Mouse (Mus musculus): ENCODE data around the gene M1ap. TPM values are rescaled to one million over a fixed set of nuclear protein-coding genes. Genes with fewer than 3 reads are reported as not detected.

The M1ap gene
- polyA plus RNA-seq, 1 experiment from 2014 or later = 0.27 TPM

GRCm38 (mm10) chr6:82939167-82939912, 7.4 kb upstream of the M1ap start, which contains the start of gene Sema4f:
Gene Sema4f (minus strand): TSS chr6:82939769.
- peaks cover 6% of the 10 kb centered on the region for H3K4me1 ChIP-seq
- H3K27ac ChIP-seq (replicated peaks) = no peak within 1 kb of the TSS
- H3K4me3 ChIP-seq (replicated peaks) = peak within 1 kb of the TSS; percentile 54
- ATAC-seq (ENCODE audit: insufficient number of reproducible peaks, low FRiP score, low TSS enrichment, low read depth) = peak; percentile 93
- H3K9ac ChIP-seq = peak within 1 kb of the TSS; percentile 26; the same call in 1 of the 2 replicates
- peak within 1 kb of the TSS; percentile 92 for H3K4me2 ChIP-seq (replicated peaks)
- H3K27me3 ChIP-seq = peaks cover 17% of the 10 kb centered on the region
- no peaks in the 10 kb centered on the region for H3K36me3 ChIP-seq
- no peaks in the 10 kb centered on the region for H3K9me3 ChIP-seq (replicated peaks)
- WGBS = 3% methylated on average over 44 of the region's 44 CpGs

GRCm38 (mm10) chr6:82940765-82941164, 5.9 kb upstream of the M1ap start:
- Histone ChIP-seq H3K4me2 (replicated peaks) (no peak overlapping the region), H3K4me3 (replicated peaks) (no peak overlapping the region), H3K9me3 (replicated peaks) (no peaks in the 10 kb centered on the region), H3K27me3 (peaks cover 17% of the 10 kb centered on the region), H3K4me1 (peaks cover 6% of the 10 kb centered on the region), H3K36me3 (no peaks in the 10 kb centered on the region), H3K9ac (no peak overlapping the region), H3K27ac (replicated peaks) (no peak overlapping the region)
- no peak for ATAC-seq (ENCODE audit: insufficient number of reproducible peaks, low FRiP score, low TSS enrichment, low read depth)
- WGBS = 75% methylated on average over 3 of the region's 3 CpGs

GRCm38 (mm10) chr6:82945750-82946149, 952 bp upstream of the M1ap start:
- 50% methylated on average over 6 of the region's 6 CpGs for WGBS
- Histone ChIP-seq H3K27me3 (0 out of 2 replicates have a peak, but pooled peaks cover under 1% of the 10 kb centered on the region), H3K4me2 (replicated peaks) (no peak overlapping the region), H3K9ac (no peak overlapping the region), H3K27ac (replicated peaks) (no peak overlapping the region), H3K4me3 (replicated peaks) (no peak overlapping the region), H3K4me1 (no peaks in the 10 kb centered on the region), H3K9me3 (replicated peaks) (no peaks in the 10 kb centered on the region), H3K36me3 (no peaks in the 10 kb centered on the region)
- no peak for ATAC-seq (ENCODE audit: insufficient number of reproducible peaks, low FRiP score, low TSS enrichment, low read depth)

GRCm38 (mm10) chr6:82956553-82957251, 10.0 kb downstream of the M1ap start:
- peak overlapping the region; percentile 6; the same call in 1 of the 2 replicates for H3K27ac ChIP-seq (replicated peaks)
- 50% methylated on average over 4 of the region's 4 CpGs for WGBS
- H3K4me1 ChIP-seq = no peaks in the 10 kb centered on the region
- no peak overlapping the region for H3K9ac ChIP-seq
- H3K4me2 ChIP-seq (replicated peaks) = no peak overlapping the region
- no peaks in the 10 kb centered on the region for H3K36me3 ChIP-seq
- no peaks in the 10 kb centered on the region for H3K27me3 ChIP-seq
- 0 out of 2 replicates have a peak, but pooled peaks have one; percentile 51 for ATAC-seq (ENCODE audit: insufficient number of reproducible peaks, low FRiP score, low TSS enrichment, low read depth)
- no peak overlapping the region for H3K4me3 ChIP-seq (replicated peaks)
- H3K9me3 ChIP-seq (replicated peaks) = no peaks in the 10 kb centered on the region

- H3K4me3 ChIP-seq (replicated peaks) = no peak overlapping the region
- no peaks in the 10 kb centered on the region; the same call in 1 of the 2 replicates for H3K27me3 ChIP-seq
- no peak for ATAC-seq (ENCODE audit: insufficient number of reproducible peaks, low FRiP score, low TSS enrichment, low read depth)
- H3K36me3 ChIP-seq = no peaks in the 10 kb centered on the region
- no peak overlapping the region for H3K4me2 ChIP-seq (replicated peaks)
- 89% methylated on average over 1 of the region's 1 CpGs for WGBS
- H3K4me1 ChIP-seq = no peaks in the 10 kb centered on the region
- H3K27ac ChIP-seq (replicated peaks) = no peak overlapping the region
- H3K9ac ChIP-seq = no peak overlapping the region
- no peaks in the 10 kb centered on the region for H3K9me3 ChIP-seq (replicated peaks)
Observed at GRCm38 (mm10) chr6:82961664-82962063, 15.0 kb downstream of the M1ap start.

GRCm38 (mm10) chr6:82969249-82970084, 22.8 kb downstream of the M1ap start:
- Histone ChIP-seq H3K4me1 (no peaks in the 10 kb centered on the region), H3K27me3 (peaks cover 9% of the 10 kb centered on the region), H3K9ac (no peak overlapping the region), H3K4me3 (replicated peaks) (no peak overlapping the region), H3K27ac (replicated peaks) (no peak overlapping the region), H3K36me3 (no peaks in the 10 kb centered on the region), H3K4me2 (replicated peaks) (no peak overlapping the region), H3K9me3 (replicated peaks) (no peaks in the 10 kb centered on the region)
- WGBS = 72% methylated on average over 6 of the region's 6 CpGs
- ATAC-seq (ENCODE audit: insufficient number of reproducible peaks, low FRiP score, low TSS enrichment, low read depth) = no peak

GRCm38 (mm10) chr6:82971031-82971430, 24.3 kb downstream of the M1ap start:
- peaks cover 9% of the 10 kb centered on the region for H3K27me3 ChIP-seq
- no peak overlapping the region for H3K4me2 ChIP-seq (replicated peaks)
- H3K9me3 ChIP-seq (replicated peaks) = no peaks in the 10 kb centered on the region
- no peak overlapping the region for H3K4me3 ChIP-seq (replicated peaks)
- no peaks in the 10 kb centered on the region for H3K4me1 ChIP-seq
- no peak overlapping the region for H3K9ac ChIP-seq
- peak; percentile 82 for ATAC-seq (ENCODE audit: insufficient number of reproducible peaks, low FRiP score, low TSS enrichment, low read depth)
- 5% methylated on average over 5 of the region's 5 CpGs for WGBS
- H3K36me3 ChIP-seq = no peaks in the 10 kb centered on the region
- H3K27ac ChIP-seq (replicated peaks) = no peak overlapping the region

GRCm38 (mm10) chr6:82987411-82987971, 40.8 kb downstream of the M1ap start:
- Histone ChIP-seq H3K4me2 (replicated peaks) (no peak overlapping the region), H3K27me3 (no peaks in the 10 kb centered on the region), H3K27ac (replicated peaks) (peak overlapping the region; percentile 48; the same call in 1 of the 2 replicates), H3K4me3 (replicated peaks) (no peak overlapping the region), H3K9ac (no peak overlapping the region), H3K36me3 (no peaks in the 10 kb centered on the region), H3K9me3 (replicated peaks) (no peaks in the 10 kb centered on the region), H3K4me1 (0 out of 2 replicates have a peak, but pooled peaks cover 5% of the 10 kb centered on the region)
- 7% methylated on average over 9 of the region's 9 CpGs for WGBS
- peak; percentile 51; the same call in 1 of the 2 replicates for ATAC-seq (ENCODE audit: insufficient number of reproducible peaks, low FRiP score, low TSS enrichment, low read depth)

GRCm38 (mm10) chr6:82993696-82994095, 47.0 kb downstream of the M1ap start:
- WGBS = 37% methylated on average over 1 of the region's 1 CpGs
- Histone ChIP-seq H3K27me3 (no peaks in the 10 kb centered on the region), H3K4me3 (replicated peaks) (no peak overlapping the region)

GRCm38 (mm10) chr6:82994372-82994771, 47.7 kb downstream of the M1ap start:
- no peak overlapping the region for H3K27ac ChIP-seq (replicated peaks)
- no peaks in the 10 kb centered on the region for H3K9me3 ChIP-seq (replicated peaks)
- no peak overlapping the region for H3K9ac ChIP-seq
- H3K4me3 ChIP-seq (replicated peaks) = no peak overlapping the region
- WGBS = 69% methylated on average over 7 of the region's 7 CpGs
- H3K36me3 ChIP-seq = no peaks in the 10 kb centered on the region
- no peak overlapping the region for H3K4me2 ChIP-seq (replicated peaks)
- peaks cover 8% of the 10 kb centered on the region for H3K4me1 ChIP-seq
- ATAC-seq (ENCODE audit: insufficient number of reproducible peaks, low FRiP score, low TSS enrichment, low read depth) = no peak
- no peaks in the 10 kb centered on the region for H3K27me3 ChIP-seq

More at GRCm38 (mm10) chr6:82993696-82994095, 47.0 kb downstream of the M1ap start:
- no peak overlapping the region for H3K9ac ChIP-seq
- H3K36me3 ChIP-seq = no peaks in the 10 kb centered on the region
- peaks cover 8% of the 10 kb centered on the region for H3K4me1 ChIP-seq
- no peaks in the 10 kb centered on the region for H3K9me3 ChIP-seq (replicated peaks)
- no peak overlapping the region for H3K27ac ChIP-seq (replicated peaks)
- no peak for ATAC-seq (ENCODE audit: insufficient number of reproducible peaks, low FRiP score, low TSS enrichment, low read depth)
- H3K4me2 ChIP-seq (replicated peaks) = no peak overlapping the region
